Mouse (Mus musculus) E14TG2a.4 (cell line): ENCODE data around the gene Slc35f2.

Experiments
- CTCF ChIP-seq: conservative IDR thresholded peaks from 2 replicates; pipeline ENCODE4 v1.5.1; 2014; ENCODE audit warnings: low read length
- NANOG ChIP-seq: IDR thresholded peaks from 2 replicates; pipeline ENCODE4 v1.6.1; 2014; ENCODE audit warnings: borderline replicate concordance, low read length, mixed read lengths
- POU5F1 ChIP-seq: IDR thresholded peaks from 2 replicates; pipeline ENCODE4 v1.6.1; 2014; ENCODE audit warnings: low read length, borderline replicate concordance

- TF ChIP-seq CTCF, result no peak
- no peak for TF ChIP-seq NANOG
- no peak for TF ChIP-seq POU5F1
Observed at GRCm38 (mm10) chr9:53852158-53852557, 80.8 kb downstream of the Slc35f2 start.
